Mouse (Mus musculus) lung, postnatal 10 days (tissue): ENCODE measurements at regions not wholly inside any gene's neighbourhood (a gene's known extent, or its start where the extent isn't known, plus 50 kb on each side); places are given as distances from the start of the nearest gene placed in this dataset.

Experiments
- DNase-seq: peaks from one replicate; pipeline ENCODE4 v3.0.0; 2021

DNA sequence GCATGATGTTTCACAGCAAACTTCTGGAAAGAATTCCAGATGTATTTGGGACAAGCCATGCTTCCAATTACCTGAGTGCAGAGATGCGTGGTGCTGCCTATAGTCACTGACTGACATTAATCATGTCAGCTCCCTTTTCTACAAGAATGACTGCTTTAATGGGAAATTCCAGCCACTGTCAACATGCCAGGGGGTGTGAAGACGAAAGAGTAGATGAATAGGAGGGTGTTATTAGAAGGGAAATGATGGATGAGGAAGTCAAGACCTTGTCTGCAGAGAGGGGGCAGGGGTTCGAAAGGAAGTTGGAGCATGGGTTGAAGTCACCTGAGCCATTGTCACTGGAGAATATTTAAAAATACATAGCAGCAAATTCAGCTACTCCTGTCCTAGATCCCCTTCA is 634.6 kb downstream of the Brinp1 start:
- no peak for DNase-seq

DNA sequence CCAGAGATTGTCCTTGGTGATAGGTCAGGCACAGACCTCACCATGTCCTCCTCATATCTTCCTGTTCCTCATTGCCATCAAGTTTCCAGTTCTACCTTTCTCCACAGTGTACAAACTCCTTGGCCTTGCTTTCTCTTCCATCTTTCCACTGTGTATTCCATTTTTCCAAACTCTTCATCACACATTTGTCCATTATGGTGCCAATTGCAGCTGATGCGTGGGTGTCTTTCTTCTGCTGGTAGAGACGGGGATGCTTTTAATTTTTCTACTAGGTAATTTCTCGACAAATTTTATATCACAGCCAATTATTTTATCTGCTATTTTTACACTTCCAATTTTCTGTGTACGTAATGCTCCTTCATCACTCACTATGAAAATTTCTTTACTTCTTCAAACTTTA is 641.4 kb downstream of the Brinp1 start:
- no peak for DNase-seq

DNA sequence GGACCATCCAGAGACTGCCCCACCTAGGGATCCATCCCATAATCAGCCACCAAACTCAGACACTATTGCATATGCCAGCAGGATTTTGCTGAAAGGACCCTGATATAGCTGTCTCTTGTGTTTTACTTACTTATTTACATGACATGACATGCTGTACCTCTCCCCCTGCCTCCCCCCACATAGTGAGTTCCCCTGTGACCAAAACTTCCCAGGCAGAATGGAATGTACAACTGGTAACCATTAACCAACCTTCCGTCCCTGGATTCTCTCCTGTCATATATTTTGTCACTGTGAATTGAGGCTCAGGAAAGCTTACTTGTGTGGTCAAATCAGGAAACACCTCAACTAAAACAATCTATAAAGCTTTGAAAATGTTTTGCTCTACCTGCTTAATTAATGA is 669.4 kb downstream of the Brinp1 start:
- DNase-seq = no peak

DNA sequence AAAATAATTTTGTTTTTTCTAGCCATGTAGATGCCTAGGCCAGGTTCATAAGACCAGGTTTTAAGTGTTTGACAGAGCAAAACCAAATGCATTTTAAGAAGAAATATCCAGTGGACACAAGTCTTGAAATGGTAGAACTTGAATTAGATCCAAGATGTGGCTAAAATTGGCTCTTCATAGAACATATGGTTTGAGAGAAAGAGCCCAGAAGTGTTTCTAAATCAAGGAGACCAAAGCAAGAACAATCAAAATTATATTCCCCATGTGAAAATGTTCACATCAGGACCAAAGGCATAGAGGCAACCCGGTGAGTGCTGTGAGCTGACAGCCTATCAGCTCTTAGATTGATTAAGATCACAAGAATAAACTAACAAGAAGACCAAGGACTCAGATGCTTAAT is 673.3 kb downstream of the Brinp1 start:
- no peak for DNase-seq

DNA sequence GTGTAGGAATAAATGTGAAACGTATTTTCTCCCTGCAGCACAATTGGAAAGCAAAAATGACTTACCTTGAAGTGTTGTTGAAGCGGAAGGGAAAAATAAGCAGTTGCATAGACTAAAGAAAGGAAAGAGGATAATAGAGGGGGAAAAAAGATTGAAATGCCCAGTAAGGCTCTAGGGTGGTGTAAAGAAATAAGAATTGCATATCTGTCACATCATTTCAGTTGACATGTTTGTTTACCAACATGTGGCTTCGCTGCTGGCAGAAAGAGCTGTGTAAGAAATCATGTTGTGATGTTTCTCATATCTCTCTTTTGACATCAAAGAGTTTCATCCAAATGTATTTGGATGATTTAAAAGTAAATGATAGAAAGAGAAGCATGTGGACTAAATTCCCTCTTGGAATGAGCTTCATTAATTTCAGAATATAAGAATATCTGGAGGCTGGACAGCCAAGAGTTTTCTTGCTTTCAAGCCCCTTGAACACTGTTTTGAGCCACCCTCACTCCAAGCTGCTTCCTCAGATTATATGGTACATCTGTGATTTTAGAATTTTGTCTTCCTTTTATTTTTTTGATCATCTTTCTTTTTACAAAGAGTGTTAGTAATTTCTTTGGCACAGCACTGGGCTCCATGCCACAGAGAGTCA is 679.0 kb downstream of the Brinp1 start:
- DNase-seq = no peak
